Mouse (Mus musculus): Measurements from ENCODE around the gene Mt3. TPM values are rescaled to one million over a fixed set of nuclear protein-coding genes. Genes with fewer than 3 reads are reported as not detected.

The Mt3 gene
- polyA plus RNA-seq, 1 experiment from 2014 or later = not detected

DNA sequence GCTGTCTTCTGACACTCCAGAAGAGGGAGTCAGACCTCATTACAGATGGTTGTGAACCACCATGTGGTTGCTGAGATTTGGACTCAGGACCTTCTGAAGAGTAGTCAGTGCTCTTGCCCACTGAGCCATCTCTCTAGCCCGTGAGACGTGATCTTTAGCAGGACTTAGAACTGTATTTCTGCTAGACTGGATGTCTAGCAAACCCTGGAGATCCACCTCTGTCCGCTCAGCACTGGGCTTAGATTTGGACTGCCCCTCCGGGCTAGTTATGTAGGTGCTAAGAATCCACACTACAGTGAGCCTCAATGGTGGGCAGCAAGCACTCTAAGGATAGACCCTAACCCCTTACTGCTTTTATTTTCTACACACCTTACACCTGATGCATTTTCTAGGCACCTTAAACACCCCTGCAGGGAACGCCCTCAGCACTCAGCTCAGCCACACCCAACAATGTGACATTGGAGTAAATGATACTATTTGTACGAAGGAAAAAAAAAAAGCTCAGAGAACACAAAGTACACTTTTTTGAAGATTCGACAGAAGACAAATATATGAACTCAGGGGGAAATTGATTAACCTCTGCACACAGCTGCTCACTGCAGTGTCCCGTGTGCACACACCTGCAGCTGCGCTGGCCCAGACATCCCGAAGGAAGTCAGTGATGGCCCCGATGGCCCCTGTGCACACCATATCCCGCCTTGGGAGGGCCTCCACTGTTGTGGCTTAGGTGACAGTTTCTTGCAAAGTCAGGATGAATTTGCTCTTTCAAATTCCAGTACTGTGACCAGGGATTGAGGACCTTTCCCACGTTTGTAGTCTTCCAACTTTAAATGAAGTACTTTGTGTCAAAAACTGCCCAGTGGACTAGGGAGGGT, 29.9 kb downstream of the Mt3 start:
- no peak for TF ChIP-seq CTCF (IDR thresholded peaks at IDR 0.05)
- DNase-seq (ENCODE audit: low read depth, low spot score) = no peak
- POLR2A ChIA-PET = interaction anchor here (0.6 to 1.6 kb wide), 3 partner anchors 9 to 111 kb away, joined by 3 read pairs; partner anchors contain the start of gene Mt2
- in situ Hi-C loops (cut with MboI; ENCODE audit: low pct_unique_long_range_greater_than_20kb) = no loop called here
- peaks cover 5% of the 10 kb centered on the region for H3K27me3 ChIP-seq
- ATAC-seq = no peak
- CTCF ChIA-PET = interaction anchor here (0.8 to 3.5 kb wide), 6 partner anchors 8 to 17 kb away, joined by 3 to 15 read pairs (median 9); no protein-coding TSS in a partner anchor

DNA sequence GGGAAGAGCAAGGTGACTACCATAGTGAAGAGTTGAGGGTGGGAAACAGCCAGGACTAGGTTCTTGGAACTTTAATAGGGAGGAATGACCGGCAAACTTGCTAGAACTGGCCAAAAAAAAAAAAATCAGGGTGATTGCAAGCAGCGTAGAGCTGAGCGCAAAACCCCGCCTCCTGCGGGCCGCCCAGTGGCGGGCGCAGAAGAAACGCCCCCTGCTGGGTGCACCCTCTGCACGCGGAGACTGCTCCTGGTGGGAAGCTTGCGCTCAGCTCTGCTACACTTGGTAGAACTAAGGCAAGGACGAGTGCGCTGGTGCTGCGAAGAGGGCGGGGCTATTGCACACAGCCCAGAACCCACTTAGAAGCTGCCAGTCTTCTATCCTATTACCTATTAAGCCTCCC, 30.7 kb downstream of the Mt3 start:
- in situ Hi-C loops (cut with MboI; ENCODE audit: low pct_unique_long_range_greater_than_20kb) = no loop called here
- H3K27me3 ChIP-seq = peaks cover 5% of the 10 kb centered on the region
- ChIA-PET CTCF (interaction anchor here (0.8 to 3.5 kb wide), 6 partner anchors 9 to 16 kb away, joined by 3 to 15 read pairs (median 9); partner anchors contain the start of gene Mt2), POLR2A (interaction anchor here (0.6 to 1.6 kb wide), 2 partner anchors 10 to 480 kb away, joined by 3 to 4 read pairs; no protein-coding TSS in a partner anchor)
- peak; percentile 67 for TF ChIP-seq CTCF (IDR thresholded peaks at IDR 0.05)
- ATAC-seq (peak; percentile 36), DNase-seq (ENCODE audit: low read depth, low spot score) (no peak)

DNA sequence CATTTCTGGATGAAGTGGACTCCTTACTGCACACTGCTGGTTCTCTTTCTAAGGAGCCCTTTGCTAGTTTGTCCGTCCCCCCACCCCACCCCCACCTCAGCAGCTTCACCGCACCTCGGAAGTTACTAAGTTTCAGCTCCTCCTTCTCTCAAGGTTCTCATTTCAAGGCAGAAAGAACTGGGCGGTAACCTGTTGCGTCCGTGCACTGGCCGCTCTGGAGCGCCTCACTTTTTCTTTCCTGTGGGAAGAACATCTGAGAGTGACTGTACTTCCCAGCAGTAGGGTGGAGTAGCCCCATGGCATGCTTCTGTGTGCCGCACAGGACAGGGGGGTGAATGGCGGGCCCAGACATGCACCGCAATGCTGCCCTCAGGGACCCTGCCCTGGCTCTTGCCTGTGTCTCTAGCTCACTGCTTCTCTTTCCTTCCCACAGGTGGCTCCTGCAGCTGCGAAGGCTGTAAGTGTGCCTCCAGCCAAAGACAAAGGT, 32.0 kb downstream of the Mt3 start:
- H3K27me3 ChIP-seq = no peaks in the 10 kb centered on the region
- no peak for TF ChIP-seq CTCF (IDR thresholded peaks at IDR 0.05)
- ChIA-PET POLR2A (no interaction called here), CTCF (interaction anchor here (2.2 to 3.5 kb wide), 4 partner anchors 9 to 17 kb away, joined by 8 to 15 read pairs (median 11); no protein-coding TSS in a partner anchor)
- no peak for DNase-seq (ENCODE audit: low read depth, low spot score)
- in situ Hi-C loops (cut with MboI; ENCODE audit: low pct_unique_long_range_greater_than_20kb) = no loop called here
- ATAC-seq = no peak

DNA sequence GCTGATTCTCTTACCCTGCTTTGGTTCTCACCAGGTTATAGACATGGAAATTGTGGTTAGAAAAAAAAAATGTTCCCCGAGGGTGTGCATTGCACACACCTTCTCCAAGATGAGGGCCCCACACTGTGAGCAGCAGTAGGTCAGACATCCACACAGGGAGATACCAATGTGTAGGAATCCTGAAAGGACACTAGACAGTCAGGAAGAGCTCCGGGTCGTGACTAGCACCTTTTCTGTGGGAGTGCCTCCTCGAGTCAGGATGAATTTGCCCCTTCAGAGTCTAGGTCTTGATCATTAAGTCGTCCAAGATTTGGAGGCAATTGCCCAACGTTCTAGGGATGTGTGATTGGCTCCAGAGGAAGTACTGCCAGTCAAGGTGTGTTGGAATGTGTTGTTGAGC, 33.4 kb downstream of the Mt3 start:
- no peak for TF ChIP-seq CTCF (IDR thresholded peaks at IDR 0.05)
- ChIA-PET POLR2A (no interaction called here), CTCF (interaction anchor here (1.3 to 3.0 kb wide), 3 partner anchors 13 to 129 kb away, joined by 4 to 11 read pairs (median 10); no protein-coding TSS in a partner anchor)
- DNase-seq (ENCODE audit: low read depth, low spot score) = no peak
- no peaks in the 10 kb centered on the region for H3K27me3 ChIP-seq
- ATAC-seq = no peak
- in situ Hi-C loops (cut with MboI; ENCODE audit: low pct_unique_long_range_greater_than_20kb) = no loop called here

DNA sequence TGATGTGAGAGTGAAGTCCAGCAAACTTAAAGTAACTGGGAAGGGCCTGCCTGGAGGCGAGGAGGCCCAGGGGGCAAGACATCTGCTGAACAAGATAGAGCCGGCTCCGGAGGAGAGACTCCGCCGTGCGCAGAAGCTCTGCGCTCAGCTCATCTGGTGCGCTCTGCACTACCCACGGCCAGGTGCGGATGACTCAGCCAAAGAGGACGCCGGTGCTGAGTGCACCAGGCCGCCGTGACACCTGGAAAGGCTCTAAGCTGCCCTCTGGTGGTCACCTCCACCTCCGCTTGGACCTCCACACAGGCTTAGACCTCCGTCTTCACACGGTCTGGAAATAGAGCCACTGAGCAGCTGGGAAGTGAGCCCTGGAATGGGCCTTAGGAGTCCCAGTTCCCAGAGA, 34.1 kb downstream of the Mt3 start:
- no peaks in the 10 kb centered on the region for H3K27me3 ChIP-seq
- in situ Hi-C loops (cut with MboI; ENCODE audit: low pct_unique_long_range_greater_than_20kb) = no loop called here
- POLR2A ChIA-PET = no interaction called here

GRCm38 (mm10) chr8:94187290-94188002, 35.0 kb downstream of the Mt3 start:
- no peak for ATAC-seq
- ChIA-PET POLR2A (no interaction called here), CTCF (interaction anchor here (0.8 to 3.0 kb wide), 4 partner anchors 11 to 117 kb away, joined by 3 to 11 read pairs (median 6); no protein-coding TSS in a partner anchor)
- H3K27me3 ChIP-seq = no peaks in the 10 kb centered on the region
- in situ Hi-C loops (cut with MboI; ENCODE audit: low pct_unique_long_range_greater_than_20kb) = no loop called here
- no peak for DNase-seq (ENCODE audit: low read depth, low spot score)
- no peak for TF ChIP-seq CTCF (IDR thresholded peaks at IDR 0.05)

More for the DNA sequence above, 34.1 kb downstream of the Mt3 start:
- peak; percentile 44 for TF ChIP-seq CTCF (IDR thresholded peaks at IDR 0.05)
- ATAC-seq (no peak), DNase-seq (ENCODE audit: low read depth, low spot score) (no peak)
- CTCF ChIA-PET = interaction anchor here (0.8 to 3.0 kb wide), 5 partner anchors 12 to 129 kb away, joined by 3 to 11 read pairs (median 4); no protein-coding TSS in a partner anchor

GRCm38 (mm10) chr8:94189275-94190031, 37.0 kb downstream of the Mt3 start:
- ATAC-seq (no peak), DNase-seq (ENCODE audit: low read depth, low spot score) (no peak)
- ChIA-PET CTCF (interaction anchor here (2.4 kb wide), 1 partner anchor 10 kb away, joined by 8 read pairs; no protein-coding TSS in a partner anchor), POLR2A (no interaction called here)
- in situ Hi-C loops (cut with MboI; ENCODE audit: low pct_unique_long_range_greater_than_20kb) = no loop called here
- H3K27me3 ChIP-seq = no peaks in the 10 kb centered on the region
- no peak for TF ChIP-seq CTCF (IDR thresholded peaks at IDR 0.05)

- ChIA-PET CTCF (interaction anchor here (1.2 to 2.4 kb wide), 3 partner anchors 8 to 18 kb away, joined by 4 to 8 read pairs (median 4); no protein-coding TSS in a partner anchor), POLR2A (no interaction called here)
- DNase-seq (ENCODE audit: low read depth, low spot score) (no peak), ATAC-seq (no peak)
- in situ Hi-C loops (cut with MboI; ENCODE audit: low pct_unique_long_range_greater_than_20kb) = no loop called here
- no peaks in the 10 kb centered on the region for H3K27me3 ChIP-seq
- TF ChIP-seq CTCF (IDR thresholded peaks at IDR 0.05) = no peak
Observed at GRCm38 (mm10) chr8:94191101-94191691, 38.8 kb downstream of the Mt3 start.

GRCm38 (mm10) chr8:94192926-94193325, 40.5 kb downstream of the Mt3 start:
- ATAC-seq (peak; percentile 15), DNase-seq (ENCODE audit: low read depth, low spot score) (no peak)
- in situ Hi-C loops (cut with MboI; ENCODE audit: low pct_unique_long_range_greater_than_20kb) = no loop called here
- no peak for TF ChIP-seq CTCF (IDR thresholded peaks at IDR 0.05)
- CTCF ChIA-PET = interaction anchor here (1.0 to 2.7 kb wide), 3 partner anchors 9 to 26 kb away, joined by 3 to 15 read pairs (median 4); no protein-coding TSS in a partner anchor
- H3K27me3 ChIP-seq = no peaks in the 10 kb centered on the region
- POLR2A ChIA-PET = no interaction called here
